Mouse (Mus musculus) mesoderm, embryonic 11.5 days (tissue): Measurements from ENCODE around the gene Pde4d.

Experiments used
- DNase-seq: peaks from one replicate; pipeline ENCODE4 v3.0.0-alpha.2; 2012; ENCODE audit warnings: low read depth, low spot score

Gene Pde4d

DNA sequence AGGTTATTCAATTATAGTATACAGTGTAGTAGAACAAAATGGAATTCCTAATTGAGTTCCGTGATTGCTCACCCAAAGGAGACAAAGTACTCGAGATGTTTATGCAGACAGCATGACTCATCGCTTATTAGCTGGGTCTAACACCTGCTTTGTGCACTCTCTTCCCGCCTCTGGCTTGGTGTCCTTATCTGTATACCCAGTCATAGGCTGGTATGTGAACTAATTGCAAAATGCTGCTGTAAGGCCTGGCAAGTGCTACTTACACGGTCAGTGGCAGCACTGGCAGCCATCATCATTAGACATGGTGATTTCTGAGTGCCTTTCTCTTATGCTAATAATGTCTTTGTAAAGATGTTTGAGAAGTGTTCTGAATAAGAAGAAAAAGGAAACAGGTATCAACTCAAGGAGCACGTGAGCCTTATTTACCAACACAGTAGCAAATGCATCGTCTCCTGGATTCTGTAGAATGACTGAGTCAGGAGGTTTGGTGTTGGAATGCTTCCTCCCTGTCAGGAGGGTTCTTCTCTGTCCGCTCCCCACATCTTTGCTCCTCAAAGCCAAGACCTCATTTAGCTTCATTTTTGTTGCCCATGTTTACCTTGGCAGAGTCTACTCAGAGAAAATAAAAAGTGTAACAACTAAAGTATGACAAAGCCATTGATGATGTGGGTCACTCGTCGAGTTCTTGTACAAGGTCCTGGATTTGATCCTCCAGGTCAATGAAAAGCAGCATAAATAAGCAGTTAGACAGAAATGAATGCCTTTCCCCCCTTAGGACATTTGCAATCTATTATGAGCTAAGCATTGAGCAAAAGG is 1202.2 kb downstream of the Pde4d start:
- DNase-seq, result no peak

GRCm38 (mm10) chr13:109652631-109653030 is 1202.9 kb downstream of the Pde4d start:
- DNase-seq, result no peak

DNA sequence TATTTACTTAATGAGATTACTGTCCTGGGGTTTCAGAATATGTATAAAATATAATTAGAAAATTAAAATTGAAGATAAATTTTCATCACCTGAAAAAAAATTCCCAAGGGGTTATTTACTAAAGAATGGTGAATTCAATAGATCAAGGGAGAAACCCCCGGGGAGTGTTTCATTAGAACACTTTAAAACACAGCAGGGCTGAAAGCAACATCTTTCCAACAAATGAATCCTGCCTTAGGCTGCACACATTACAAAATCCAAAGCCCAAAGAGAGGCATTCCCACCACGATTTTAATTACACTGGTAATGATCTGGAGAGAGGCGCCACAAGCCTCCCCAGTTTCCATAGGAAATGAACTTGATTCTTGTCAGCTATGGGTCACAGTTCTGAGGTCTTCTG is 1205.6 kb downstream of the Pde4d start:
- no peak for DNase-seq

GRCm38 (mm10) chr13:109659103-109659502 is 1209.4 kb downstream of the Pde4d start:
- no peak for DNase-seq

DNA sequence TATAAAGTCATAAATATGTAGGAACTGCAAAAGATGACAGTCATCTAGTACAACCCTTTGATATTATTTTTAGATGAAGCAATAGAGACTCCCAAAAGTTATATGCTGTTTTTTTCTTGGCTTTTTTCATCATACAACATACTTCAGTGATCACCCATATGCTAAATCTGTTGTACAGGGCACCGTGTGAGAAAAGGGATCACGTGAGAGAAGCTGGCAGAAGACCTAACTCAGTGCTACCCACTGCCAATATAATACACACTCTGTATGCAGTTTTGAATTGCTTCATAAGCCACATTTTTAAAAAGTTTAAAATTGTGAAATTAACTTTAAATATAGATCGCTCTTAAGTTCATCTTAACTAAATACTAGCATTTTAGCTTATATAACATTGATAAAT is 1211.6 kb downstream of the Pde4d start:
- no peak for DNase-seq

DNA sequence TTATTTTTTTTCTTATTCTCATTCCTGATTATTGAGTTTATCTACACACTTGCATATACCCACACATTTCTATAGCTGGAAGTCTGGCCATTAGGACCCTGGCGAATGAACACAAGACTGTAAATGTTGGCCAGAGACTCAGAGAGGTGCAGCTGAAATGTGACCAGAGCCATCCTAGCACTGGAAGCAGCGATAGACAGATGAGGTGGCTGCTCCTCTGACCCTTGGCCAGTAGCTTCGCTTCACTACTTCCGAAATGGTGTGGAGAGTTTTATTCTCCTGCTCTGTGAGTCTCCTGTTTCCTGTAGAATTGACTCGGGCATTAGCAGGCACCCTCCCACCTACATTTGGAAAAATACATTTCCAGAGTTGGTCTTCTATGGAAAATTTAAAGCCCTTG is 1212.4 kb downstream of the Pde4d start:
- no peak for DNase-seq

DNA sequence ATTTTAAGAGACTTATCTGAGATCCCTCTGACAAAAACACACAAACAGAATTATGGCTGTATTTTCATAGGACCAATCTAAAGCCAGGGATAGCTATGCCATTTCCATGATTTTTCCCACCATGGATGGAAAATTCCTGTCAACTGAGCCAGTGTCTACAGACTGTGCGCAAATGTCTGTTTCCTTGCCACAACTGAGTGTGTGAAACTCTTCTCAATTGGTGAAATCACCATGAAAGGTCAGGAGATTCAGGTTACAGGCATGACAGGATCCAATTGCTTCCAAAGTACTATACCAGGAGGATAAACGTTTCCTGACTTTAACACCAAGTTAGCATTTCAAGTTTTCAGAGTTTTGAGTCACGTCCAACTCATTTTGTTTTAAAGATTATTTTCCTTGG is 1213.0 kb downstream of the Pde4d start:
- DNase-seq, result no peak

DNA sequence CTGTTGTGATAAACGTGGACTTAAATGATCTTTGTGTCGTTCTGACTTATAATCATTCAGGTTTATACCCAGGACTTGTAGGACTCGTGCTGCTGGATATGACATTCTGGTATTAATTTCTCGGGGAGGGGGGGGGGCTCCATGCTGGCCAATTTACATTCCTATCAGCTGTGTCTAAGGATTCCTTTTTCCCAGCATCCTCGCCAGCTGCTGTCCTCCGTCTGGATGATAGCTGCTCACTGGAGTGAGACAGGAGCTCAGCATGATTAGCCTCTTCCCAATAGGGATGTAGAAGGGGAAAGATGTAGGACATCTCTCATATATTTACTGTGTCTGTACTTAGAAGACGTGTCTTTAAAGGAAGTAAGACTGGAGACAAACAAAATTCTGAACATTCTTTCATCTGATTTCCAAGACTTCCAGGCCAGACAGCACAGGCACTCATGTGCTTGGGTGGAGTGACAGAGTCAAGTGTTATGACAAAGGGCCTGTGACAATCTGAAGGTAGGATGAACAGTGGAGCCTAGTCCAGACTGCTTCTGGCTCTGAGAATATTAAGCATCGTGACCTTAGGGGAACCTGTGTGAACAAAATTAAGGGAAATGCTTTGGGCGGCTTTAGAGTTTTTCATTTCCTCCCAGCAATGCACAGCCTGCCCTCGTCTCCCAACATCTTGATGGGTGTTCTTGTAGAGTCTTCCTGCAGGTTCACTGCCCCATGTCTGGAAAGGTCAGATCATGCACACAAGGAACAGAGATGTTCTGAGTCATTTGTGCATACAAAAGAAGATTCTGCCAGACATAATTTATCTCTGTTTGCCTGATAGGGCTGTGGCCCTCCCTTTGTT is 1215.4 kb downstream of the Pde4d start:
- DNase-seq, result no peak

DNA sequence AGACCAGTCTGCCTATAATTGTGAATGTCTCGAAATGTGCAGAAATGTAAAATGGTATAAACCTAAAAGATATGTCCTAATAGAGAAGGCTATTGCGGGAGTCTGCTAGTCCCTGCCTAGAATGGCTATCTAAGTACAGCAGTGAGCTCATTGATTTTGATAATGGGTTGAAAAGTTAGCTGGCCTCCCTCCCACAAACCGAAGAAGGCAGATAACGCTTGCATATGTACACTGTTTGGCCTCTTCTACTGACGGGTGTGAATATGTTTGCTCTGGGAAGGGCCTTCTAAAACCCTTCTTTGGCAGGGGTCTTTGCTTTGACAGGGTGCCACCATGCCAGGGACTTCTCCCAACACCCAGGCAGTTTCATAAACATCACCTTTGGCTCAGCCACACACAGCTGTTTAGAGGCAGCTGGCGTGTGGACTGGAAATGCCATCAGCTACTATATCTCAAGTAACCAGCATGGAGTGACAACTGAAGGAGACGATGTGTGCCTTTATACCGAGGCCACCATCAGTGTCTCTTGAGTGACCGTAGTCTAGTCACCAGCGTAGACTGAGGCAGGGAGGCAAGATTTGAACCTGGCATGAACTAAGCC is 1216.2 kb downstream of the Pde4d start:
- no peak for DNase-seq

DNA sequence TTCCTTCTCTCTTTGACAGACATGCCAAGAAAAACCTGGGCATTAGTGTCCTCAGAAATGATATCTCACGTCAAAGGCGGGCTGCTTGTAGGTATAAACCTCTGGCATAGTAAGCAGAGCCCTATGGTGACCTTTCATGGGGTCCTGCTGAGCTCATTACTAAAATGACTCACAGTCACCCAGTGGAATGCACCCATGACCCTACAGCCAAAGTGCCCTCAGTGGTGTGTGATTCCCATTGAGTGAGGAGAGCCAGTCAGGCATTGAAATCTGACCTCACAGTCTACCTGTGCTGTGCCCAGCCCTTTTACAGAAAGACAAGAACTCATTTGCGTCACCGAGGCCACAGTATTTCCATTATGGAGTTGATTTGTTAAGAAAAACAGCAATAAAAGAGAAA is 1220.2 kb downstream of the Pde4d start:
- DNase-seq, result no peak

DNA sequence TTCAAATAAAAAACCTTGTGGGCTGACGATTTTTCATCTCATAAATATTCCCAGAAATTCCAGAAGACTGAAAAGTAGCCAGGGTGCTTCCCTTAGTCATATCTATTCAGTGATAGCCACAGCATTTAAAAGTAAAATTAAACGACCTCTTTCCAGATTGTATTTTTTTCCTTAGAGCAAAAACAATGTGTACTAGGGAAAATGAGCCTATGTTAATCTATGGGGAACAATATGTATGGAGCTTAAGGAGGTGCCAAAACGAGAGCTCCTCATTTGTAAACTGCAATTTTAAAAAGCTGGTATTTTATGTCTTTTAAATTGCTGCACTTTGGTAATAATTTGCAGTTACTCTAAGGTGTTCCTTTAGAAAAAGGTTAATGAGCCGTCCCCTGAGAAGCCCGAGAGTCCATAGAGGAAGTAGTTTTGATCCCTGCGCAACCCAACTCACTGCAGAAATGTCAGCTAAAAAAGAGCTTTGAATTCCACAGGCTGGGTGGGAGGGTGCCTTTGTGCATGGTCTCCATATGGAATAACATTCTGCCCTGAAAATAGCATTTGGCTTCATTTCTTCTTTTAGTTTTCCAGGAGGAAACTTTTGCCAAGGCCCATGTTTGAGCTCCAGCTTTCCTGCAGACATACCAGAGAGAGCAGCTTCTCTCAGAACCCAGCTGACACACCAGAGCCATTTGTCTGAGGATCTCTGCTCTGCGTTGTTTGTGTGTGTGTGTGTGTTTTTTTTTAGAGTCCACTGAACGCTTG is 1222.0 kb downstream of the Pde4d start:
- DNase-seq, result no peak

- DNase-seq, result no peak
Observed at GRCm38 (mm10) chr13:109677047-109677446, 1227.3 kb downstream of the Pde4d start.

DNA sequence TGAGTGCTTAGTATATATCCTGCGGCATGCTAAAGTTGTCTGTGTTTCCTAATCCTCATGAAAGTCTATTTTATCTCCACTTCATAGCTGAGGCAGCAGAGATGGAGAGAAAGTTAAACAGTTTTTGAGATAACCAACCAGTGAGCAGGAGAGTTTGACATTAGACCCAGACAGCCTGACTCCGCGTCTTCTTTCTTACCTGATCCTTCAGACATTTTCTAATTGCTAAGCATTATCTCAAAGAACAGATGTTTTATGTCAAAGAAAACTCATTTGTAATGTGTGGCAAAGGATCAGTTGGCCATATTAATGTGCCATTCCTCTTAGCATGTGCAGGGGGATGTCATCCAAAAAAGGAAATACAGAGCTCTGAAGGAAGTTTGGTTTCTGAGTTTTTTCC is 1227.9 kb downstream of the Pde4d start:
- no peak for DNase-seq

GRCm38 (mm10) chr13:109678991-109679390 is 1229.2 kb downstream of the Pde4d start:
- DNase-seq, result no peak

- no peak for DNase-seq
Observed at GRCm38 (mm10) chr13:109680229-109680628, 1230.5 kb downstream of the Pde4d start.

- DNase-seq, result no peak
Observed at GRCm38 (mm10) chr13:109681699-109682293, 1232.0 kb downstream of the Pde4d start.

DNA sequence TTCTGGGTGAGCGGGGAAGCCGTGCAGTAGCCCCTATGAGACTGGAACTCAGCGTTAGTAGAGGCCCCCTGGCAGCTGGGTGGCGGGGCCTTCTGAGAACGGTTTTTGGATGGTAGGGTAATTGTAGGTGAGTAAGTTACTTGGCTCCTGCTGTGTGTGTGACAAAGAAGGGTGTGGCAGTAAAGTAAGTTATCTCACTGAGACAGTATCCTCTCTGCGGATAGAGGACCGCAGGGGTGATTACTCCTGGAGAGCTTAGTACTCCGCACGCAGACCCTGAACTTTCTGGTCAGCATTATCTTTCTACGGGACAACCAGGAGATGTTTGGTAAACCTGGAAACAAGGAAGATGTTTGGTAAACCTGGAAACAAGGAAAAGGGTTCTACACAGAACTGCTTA is 1233.3 kb downstream of the Pde4d start:
- DNase-seq, result no peak

DNA sequence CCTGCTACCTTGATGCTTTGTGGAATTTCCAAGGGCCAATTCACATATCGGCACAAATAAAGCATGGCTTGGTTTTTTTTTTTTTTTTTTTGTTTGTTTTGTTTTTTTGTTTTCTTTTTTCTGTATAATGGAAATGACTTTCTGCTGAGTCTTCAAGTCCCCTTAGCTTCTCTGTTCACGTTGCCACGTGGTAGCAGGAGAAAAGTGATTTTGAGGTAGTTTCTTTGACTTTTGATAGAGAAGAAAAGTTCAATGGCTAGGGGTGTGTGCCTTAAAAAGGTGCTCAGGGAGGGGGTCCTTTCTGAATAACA is 1235.2 kb downstream of the Pde4d start:
- DNase-seq, result no peak

- DNase-seq, result peak; percentile 51
Observed at GRCm38 (mm10) chr13:109685296-109686115, 1235.8 kb downstream of the Pde4d start.

GRCm38 (mm10) chr13:109686116-109686876 is 1236.5 kb downstream of the Pde4d start:
- DNase-seq, result no peak
